Mouse (Mus musculus) lung, postnatal 10 days (tissue): ENCODE results near the gene Fbxw11.
"Not testable (repeated sequence)": the region's sequence is repeated elsewhere in the genome, so short reads cannot be mapped to it uniquely, and the experiment has no call there.

ENCODE experiments used
- DNase-seq: peaks from one replicate; pipeline ENCODE4 v3.0.0; 2021

Fbxw11 gene

DNA sequence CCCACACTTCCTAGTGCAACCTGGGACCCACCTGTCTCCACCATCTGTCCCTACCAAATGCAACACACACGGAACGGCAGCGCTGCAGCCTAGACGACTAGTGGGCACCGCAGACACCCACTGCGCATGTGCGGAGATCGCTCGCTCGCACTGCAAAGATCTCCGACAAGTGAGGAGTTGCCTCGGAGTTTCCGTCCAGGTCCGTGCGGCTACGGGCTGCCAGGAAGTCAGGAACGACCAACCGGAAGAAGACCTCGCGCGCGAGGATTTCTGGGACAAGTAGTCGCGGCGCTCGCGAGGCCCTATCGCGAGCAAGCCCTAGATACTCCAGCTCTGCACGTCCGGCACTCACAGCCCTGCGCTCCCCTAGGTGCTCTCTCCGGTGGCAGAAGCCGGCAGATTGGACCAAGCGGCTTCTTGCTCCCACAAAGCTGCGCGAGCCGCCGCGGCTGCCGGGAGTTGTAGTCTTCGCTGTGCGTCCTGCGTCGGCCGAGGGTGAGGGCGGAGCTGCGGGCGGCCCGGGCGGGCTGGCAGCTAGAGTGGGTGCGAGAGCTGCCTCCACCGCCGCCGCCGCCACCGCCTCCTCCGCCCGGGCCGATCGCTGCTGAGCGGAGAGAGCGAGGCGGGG, at the start of gene Fbxw11:
TSS of gene Fbxw11 (plus strand) at position 476 of the 628 bp plus-strand sequence.
- DNase-seq, result peak; percentile 96

DNA sequence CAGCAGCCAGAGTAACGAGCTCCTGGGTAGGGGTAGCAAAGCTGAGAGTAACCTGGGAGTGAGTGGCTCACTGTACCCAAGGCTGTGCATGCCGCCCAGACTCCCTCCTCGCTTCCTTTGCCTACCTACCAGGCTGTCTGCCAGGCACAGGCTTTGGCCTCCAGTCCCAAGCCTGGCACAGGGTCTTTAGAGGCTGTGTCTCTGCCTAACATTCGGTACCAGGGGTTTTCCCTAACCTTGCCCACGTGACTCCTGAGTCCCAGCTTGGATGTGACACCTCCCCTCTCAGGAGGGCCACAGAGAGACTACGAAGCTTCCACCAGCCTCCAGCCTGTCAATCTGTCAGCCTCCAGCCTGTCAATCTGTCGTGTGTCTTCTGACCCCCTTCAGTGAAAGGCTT, 49.4 kb upstream of the Fbxw11 start:
- DNase-seq, result no peak

DNA sequence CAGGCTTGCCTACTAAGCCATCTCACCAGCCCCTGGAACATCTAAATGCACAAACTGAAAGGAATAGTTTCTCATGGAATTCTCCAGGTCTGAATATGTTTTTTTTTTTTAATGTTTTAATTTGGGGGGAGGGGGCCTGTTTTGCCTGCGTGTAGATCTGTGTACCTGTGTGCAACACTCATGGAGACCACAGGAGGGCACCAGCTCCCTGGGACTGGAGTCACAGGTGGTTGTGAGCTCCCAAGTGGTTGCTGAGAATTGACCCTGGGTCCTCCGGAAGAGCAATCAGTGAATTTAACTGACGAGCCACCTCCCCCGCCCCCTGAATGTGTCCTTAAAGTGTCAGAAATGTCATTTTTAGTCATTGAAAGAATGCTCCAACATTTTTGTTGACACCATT, 48.4 kb upstream of the Fbxw11 start:
- no peak for DNase-seq

DNA sequence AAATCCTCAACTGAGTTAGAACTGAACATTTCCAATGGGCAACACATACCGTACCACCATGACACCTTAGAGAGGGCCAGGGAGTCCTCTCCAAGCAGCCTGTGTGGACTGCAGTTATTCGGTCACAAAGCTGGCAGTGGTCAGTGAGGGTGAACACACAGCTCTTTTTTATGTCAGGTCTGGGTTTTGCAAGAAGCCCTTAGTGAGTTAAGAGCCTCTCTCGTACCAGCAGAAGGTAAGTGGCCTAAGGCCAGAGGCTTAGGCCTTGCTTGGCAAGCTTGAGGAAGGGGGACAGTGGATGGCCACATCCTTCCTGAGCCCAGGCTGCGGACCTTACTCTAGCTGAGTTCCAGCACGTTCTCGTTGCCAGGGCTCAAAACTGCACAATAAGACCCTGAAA, 42.2 kb upstream of the Fbxw11 start:
- peak; percentile 20 for DNase-seq

DNA sequence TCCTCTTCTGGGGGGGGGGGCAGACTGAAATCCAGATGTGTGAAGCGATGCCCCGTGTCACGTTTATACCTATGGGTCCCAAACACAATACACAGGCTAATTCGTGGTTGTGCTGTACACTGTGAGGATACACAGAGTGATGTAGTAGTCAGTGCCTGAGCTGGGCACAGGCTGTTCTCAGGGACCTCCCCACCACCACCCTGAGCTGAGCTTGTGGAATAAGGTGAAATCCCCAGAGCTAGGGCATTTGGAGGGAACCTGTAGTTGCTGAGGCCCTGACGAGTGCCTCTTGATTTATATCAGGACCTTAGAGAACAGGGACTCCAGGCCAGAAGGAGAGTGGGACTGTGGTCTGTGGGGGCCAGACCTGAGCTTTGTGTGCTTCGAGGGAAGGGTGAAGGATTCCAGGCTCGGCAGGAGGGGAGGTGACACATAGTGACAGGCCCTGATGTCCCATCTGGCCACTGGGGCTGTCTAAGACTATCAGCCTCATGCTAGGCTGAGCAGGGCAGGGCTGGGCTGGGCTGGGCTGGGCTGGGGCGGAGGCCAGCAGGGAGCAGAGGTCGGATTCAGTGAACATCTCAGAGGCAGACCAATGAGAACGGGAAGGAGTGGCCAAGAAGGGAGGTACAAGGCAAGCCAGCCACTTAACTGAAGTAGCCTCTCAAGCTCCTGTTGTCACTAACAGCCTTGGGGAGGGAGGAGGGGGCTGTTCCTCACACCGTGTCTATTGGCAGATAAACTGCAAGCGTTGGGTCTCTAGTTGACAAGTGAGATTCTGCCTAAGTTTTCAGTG, 40.8 kb upstream of the Fbxw11 start:
- DNase-seq, result peak; percentile 83

DNA sequence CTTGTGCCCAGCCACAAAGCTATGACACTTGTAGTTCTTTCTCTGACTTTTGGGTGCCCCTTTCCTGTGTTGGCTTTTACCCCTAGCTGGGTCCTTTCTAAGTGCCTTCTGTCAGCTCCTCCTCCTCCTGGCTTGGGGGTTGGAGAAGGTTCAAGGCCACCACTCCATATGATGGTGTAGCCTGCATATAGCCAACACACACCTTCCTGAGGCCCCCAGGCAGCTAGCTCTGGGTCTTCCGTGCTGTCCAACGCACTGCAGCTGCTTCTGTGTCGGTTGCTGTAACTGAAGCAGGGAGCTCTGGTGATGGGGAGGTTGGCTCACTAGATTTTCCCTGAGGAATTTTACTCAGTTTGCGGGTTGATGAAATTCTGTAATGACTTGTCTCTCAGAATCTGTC, 37.9 kb upstream of the Fbxw11 start:
- DNase-seq, result no peak

DNA sequence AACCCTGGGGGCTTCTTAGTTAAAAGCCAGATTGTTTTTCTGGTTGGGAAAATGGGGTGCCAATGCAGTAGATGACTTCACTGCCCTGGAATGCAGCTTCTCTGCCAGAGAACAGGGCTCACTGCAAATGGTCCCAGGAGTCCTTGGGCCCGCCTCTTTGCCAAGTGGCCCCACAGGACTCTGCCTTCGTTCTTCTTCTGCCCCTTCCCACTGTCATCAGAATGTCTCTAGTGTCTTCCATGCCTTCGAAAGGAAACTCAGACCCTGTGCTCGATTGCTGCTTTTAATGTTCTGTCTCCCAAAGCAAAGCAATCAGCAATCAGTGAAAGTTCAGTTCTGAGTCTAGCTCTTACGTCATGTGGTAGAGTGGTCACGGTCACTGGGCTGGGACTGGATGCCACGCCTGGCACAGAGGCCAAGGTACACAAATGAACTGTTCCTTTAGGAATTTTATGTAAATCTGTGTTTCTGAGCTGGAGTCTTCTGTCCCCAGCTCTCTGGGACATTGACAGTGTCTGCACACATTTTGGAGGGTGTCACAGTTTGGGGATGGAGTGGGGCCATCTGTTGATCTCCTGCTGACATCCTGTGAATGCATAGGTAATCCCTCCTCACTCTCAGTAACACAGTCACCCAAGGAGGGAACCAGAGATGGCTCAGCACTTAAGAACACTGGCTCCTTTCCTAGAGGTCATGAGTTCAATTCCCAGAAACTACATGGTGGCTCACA, 37.2 kb upstream of the Fbxw11 start:
- DNase-seq, result peak; percentile 85

DNA sequence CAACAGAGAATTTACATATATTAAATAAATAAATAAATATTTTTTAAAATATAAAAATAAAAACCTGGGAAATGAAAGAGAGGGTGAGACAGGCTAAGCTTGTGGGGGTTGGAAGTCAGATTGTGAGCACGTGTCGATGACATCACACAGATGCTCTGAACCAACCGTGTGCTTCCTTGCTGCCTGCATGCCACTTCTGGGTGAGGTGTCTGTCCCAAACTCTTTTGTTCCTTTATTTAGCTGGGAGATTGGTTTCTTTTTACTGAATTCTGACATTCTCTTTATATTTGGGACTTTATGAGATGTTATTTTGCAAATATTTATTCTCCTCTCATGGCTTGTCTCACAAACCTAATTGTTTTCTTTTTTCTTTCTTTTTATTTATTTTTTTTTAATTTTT, 36.6 kb upstream of the Fbxw11 start:
- DNase-seq, result no peak

DNA sequence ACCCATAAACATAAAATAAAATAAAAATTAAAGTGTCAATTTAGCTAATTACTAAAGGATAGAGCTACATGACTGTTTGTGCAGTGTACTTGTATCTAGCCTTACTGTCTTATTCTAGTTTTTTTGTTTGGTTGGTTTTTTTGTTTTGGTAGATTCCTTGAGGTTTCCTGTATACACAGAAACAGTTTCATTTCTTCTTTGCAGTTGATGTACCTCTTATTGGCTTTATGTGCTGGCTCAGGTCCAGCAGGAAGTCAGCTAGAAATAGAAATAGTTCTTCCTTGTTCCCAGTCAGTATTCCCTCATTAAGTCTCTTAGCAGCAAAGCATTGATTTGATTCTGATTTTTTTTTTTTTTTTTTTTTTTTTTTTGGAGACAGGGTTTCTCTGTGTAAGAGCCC, 35.2 kb upstream of the Fbxw11 start:
- no peak for DNase-seq

DNA sequence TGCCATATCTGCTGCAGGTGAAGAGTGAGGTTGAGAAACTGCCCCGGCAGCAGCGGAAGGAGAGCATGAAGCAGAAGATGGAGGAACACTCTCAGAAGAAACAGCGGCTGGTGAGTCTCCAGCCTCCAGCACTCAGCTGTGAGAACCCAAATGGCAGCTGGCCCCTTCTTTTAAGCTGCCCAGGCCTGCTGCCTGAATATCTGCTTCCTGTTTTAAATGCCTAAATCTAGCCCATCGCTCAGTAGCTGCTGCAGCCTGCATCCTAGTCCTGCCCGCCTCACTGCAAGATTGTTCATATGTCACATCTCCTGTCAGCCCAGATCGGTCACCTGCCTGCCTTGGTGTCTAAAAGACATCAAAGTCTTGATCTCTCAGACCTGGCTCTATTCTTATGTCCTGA, 31.9 kb upstream of the Fbxw11 start:
- DNase-seq, result no peak

DNA sequence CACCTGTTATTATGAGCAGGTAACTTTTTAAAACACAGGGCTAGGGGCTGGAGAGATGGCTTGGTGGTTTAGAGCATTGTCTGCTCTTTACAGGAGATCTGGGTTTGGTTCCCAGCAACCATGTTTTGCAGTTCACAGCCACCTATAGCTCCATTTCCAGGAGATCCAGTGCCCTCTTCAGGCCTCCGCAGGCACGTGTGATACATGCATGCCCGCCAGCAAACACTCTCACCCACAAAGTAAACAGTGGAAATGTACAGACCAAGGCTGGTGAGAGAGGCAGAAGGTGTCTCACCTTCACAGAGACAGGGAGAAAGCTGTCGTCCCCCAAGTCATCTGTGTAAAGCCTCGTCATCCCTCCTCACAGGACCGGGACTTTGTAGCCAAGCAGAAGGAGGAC, 30.2 kb upstream of the Fbxw11 start:
- no peak for DNase-seq

DNA sequence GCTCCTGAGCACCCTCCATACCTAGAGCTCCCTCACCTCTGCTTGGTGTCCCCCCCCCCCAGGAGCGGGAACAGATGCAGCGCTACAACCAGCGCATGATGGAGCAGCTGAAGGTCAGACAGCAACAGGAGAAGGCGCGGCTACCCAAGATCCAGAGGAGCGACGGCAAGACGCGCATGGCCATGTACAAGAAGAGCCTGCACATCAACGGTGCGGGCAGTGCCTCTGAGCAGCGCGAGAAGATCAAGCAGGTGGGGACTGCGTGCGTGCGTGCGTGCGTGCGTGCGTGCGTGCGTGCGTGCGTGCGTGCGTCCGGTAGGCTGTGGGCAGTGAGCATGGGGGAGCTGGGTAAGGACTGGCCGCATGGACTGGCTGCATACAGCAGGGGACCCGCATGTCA, 28.1 kb upstream of the Fbxw11 start:
- no peak for DNase-seq

DNA sequence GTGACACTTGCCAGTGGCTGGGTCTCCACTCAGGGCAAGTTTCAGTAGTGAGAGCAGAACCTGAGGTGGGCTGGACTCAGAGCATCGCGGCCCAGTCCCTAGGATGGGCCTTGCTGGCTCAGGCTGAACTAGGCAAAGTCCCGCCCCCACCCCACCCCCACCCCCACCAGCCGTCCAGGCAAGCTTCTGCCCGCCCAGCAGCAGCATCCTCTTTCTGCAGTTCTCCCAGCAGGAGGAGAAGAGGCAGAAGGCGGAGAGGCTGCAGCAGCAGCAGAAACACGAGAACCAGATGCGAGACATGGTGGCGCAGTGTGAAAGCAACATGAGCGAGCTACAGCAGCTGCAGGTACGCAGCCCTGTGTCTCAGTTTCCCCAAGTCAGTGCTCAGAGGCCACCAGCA, 27.0 kb upstream of the Fbxw11 start:
- DNase-seq, result no peak

DNA sequence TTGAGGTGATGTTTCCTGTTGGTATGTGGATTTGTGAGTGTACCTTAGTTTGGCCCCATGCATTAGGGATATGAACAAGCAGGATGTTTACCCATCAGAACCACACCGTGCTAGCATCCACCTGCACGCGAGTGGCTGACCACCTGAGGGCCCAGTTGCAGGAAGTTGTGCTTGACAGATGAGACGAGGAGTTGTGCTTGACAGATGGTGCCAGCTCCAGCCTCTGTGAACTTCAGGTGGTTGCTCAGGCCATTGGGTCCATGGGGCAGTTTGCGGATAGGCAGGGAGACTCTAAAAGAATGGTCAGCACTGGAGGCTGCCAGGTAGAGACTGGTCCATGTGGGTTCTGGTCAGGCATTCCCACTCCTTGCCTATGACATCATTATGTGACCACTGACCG, 26.4 kb upstream of the Fbxw11 start:
- no peak for DNase-seq

DNA sequence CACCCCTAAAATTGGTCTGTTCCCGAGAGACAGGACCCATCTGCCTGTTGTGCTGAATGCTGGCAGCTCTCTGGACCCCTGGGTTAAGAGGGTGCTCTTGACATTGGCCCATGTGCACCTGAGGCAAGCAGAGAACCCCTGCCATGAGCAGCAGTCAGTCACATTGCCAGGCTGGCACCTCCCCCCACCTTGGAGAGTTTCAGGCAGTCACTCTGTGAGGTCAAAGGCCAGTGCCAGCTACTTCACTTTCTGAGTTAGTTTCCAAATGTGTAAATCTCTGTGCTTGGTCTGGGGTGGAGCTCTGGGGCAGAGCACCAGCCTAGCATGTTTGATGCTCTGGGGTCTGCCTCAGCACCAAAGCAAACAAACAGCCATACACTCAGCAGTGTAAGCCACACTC, 24.5 kb upstream of the Fbxw11 start:
- DNase-seq, result no peak

DNA sequence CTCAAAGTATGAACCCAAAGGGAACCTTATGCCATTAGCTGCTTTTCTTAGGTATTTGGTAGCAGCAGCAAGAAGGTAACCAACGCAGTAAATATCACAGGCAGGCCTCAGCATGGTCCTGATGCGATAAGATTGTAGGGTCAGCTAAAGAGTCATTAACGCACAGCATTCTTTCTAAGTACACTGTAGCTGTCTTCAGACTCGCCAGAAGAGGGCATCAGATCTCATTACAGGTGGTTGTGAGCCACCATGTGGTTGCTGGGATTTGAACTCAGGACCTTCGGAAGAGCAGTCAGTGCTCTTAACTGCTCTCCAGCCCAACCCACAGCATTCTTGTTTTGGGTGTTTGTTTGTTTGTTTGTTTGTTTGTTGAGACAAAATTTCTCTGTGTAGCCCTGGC, 23.9 kb upstream of the Fbxw11 start:
- DNase-seq, result not testable (repeated sequence)

DNA sequence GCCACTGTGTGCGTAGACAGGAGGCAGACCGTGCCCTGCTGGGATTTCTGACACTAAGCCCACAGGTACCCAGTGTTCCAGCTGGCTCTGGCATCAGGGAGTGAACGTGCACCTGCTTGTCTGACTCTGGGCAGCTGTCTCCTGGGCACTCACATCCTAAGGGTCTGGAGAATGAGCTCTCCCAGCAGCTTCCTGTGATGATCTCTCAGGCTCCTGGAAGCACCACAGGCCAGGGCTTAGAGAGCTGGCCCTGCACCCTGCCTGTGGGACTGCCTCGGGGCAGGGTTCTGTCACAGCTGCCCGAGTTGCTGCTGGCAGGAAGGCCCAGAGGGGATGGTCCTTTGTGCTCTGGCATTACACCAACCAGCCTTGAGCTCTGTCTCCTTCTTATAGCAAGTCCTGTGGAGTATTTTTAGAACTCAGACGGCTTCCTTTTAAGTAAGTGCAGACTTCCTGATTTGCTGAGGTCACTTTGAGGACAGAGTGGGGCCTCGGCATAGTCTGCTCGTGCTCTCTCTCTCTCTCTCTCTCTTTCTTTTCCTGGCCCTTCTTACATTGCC, 23.2 kb upstream of the Fbxw11 start:
- peak; percentile 86 for DNase-seq

DNA sequence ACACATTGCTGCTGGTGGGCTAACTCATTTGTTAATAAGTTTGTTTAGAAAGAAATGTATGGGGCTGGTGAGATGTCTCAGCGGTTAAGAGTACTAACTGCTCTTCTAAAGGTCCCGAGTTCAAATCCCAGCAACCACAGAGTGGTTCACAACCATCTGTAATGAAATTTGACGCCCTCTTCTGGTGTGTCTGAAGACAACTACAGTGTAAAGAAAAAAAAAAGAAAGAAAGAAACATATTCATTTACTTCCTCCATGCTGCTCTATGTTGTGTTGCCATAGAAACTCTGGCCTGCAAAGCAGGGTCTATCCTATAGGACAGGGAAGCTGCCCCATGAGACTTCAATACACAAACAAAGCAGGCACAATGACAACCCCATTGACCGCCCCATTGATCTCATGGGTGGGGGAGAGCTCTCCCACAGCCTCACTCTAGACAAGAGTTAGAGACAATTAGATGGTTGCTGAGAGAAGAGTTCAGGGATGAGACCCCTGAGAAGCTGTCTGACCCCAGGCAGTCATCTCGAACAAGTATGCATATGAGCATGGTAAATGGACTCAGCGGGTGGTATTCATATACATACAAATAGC, 22.6 kb upstream of the Fbxw11 start:
- DNase-seq, result no peak

DNA sequence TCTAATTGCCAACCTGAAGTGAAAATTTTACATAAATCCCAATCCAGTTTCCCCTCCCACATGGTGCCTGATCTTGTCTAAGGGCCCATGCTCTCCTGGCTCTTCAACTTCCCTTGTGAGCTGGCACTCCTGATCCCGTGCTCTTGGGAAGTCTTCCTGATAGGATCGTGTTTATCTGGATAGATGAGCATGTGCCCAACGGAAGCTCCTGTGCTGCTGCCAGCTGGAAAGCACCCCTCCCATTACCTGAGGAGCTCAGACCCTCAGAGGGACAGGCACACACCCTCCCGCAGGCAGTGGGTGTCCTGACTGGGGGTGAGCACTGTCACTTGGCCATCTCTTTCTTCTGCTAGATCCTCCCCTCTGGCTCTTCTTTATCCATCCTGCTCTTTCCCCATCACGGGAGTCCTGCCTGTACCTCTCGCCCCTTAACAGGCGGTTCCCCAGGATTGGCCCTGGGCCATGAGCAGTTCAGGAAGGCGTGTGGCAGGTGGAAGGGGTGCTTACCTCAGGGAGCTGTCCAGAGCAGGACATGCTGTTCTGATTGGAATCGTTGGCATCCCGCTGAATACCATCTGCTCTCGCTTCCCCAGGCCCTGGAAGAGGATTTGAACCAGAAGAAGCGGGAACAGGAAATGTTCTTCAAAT, 20.6 kb upstream of the Fbxw11 start:
- DNase-seq, result no peak

DNA sequence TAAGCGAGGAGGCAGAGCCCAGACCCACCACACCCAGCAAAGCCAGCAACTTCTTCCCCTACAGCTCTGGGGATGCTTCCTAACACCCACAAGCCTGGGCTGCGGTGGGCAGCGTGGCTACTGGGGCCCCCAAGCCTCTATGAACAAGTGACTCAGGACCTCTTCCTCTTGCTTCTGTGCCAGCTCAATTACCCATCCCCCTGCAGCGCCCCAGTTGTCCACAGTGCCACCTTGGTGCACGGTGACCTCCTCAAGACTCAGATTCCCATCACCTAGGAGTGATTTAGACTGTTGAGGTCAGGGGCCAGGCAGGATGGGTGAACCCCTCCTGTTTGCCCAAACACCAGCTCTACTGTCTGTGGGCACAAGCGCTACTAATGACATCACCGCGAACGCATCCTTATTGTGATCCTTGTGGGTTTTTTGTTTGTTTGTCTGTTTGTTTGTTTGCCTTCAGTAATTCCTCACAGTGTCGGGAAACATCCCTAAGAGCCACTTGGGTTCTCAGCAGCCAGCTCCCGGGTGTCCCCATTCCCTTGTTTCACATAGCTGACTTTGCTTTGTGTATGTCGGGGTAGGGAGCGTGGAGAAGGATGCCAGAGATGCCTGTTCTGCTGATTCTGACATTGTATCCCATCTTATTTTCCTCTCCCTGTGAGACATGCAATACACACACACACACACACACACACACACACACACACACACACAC, 19.9 kb upstream of the Fbxw11 start:
- no peak for DNase-seq

DNA sequence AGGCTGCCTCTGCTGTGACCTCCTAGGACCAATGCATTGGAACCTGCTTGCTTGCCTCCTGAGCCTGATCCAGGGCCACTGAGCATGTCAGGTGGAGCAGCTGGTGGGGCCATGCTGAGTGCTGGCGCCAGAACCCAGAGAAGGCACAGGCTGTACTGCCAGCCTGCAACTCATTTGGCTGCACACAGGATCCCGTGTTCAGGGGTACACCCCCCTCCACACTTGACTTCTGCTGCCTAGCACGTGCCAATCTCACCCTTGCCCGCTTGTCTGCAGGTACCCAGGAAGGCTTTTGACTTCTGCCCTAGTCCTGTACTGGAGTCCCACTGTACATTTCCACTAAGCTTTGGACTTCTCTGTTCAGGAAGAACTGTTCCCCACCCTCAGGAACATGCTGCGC, 19.3 kb upstream of the Fbxw11 start:
- no peak for DNase-seq

DNA sequence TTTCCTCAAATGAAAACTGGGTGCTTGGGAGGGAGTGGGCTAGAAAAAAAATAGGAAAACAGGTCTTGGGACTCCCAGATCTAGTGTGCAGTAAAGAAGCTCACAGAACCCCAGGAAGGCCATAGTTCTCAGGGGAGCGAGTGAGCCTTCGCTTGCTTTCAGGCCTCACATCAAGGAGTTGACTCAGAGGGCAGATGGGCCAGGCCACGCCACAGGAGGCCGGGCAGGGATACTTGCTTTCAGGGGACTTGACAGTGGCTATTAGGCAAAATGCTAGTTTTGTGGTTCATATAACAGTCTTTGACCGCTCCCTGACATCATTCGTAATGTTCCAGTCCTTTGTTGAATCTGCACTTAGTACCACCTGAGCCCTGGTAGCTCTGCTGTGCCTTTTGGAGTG, 18.6 kb upstream of the Fbxw11 start:
- no peak for DNase-seq
